Mouse (Mus musculus) midbrain, embryonic 12.5 days (tissue): ENCODE data around the gene Bpifa3. TPM values are rescaled to one million over a fixed set of nuclear protein-coding genes. Genes with fewer than 3 reads are reported as not detected.
"Not testable (repeated sequence)": the region's sequence is repeated elsewhere in the genome, so short reads cannot be mapped to it uniquely, and the experiment has no call there.

Experiments used
- ATAC-seq: fragments of 200-750 bp; cut with Nextera tagmentation; 2 replicates; pipeline ENCODE4 v1.8.0; 2017; ENCODE audit warnings: low read depth, moderate TSS enrichment, moderate library complexity; ENCODE audit not compliant: low FRiP score
- H3K27ac ChIP-seq: fragments of 300-500 bp; sonication (generic); replicated peaks from 2 replicates; pipeline ENCODE4 v1.5.1; 2016; ENCODE audit warnings: mild to moderate bottlenecking
- H3K27me3 ChIP-seq: fragments of 300-500 bp; sonication (generic); 2 replicates; pipeline ENCODE4 v1.6.1; 2016; ENCODE audit warnings: mild to moderate bottlenecking
- H3K36me3 ChIP-seq: fragments of 300-500 bp; sonication (generic); 2 replicates; pipeline ENCODE4 v1.6.1; 2016
- H3K4me1 ChIP-seq: fragments of 300-500 bp; sonication (generic); 2 replicates; pipeline ENCODE4 v1.6.1; 2016
- H3K4me2 ChIP-seq: fragments of 300-500 bp; sonication (generic); replicated peaks from 2 replicates; pipeline ENCODE4 v1.6.1; 2016; ENCODE audit warnings: mild to moderate bottlenecking, moderate library complexity
- H3K4me3 ChIP-seq: fragments of 300-500 bp; sonication (generic); 2 replicates; pipeline ENCODE4 v1.5.1; 2016; ENCODE audit warnings: mild to moderate bottlenecking
- H3K9ac ChIP-seq: fragments of 300-500 bp; sonication (generic); replicated peaks from 2 replicates; pipeline ENCODE4 v1.6.1; 2016; ENCODE audit warnings: mild to moderate bottlenecking, moderate library complexity
- H3K9me3 ChIP-seq: fragments of 300-500 bp; sonication (generic); 2 replicates; pipeline ENCODE4 v1.6.1; 2016; ENCODE audit warnings: mild to moderate bottlenecking
- WGBS: fragments of 180-500 bp; shearing (Covaris S2); methylation state at CpG from one replicate; pipeline ENCODE4 v1.1.7; 2016; 5-methylcytosine and 5-hydroxymethylcytosine counted together
- polyA plus RNA-seq: library from polyadenylated mRNA; unstranded; fragments of >200 nt; fragmentation: Nextera tagmentation; extraction: Ambion mirVana; gene quantifications from 2 replicates; pipeline ENCODE4 v1.2.1, GENCODE M21; 2016

Bpifa3 gene
- polyA plus RNA-seq, 1 experiment from 2014 or later, result not detected

DNA sequence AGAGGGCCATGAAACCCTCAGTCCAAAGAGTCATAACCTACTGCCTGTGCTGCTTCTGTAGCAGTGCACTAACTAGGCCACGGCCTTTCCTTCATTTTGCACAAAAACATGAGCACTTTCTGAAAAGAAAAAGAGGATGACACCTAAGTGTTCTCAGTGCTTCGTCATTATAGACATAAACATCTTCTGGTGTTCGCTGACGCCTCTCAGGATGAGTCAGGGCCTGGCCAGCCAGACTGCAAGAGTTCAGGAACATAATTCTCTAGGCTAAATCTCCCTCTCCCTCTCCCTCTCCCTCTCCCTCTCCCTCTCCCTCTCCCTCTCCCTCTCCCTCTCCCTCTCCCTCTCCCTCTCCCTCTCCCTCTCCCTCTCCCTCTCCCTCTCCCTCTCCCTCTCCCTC, 52.9 kb downstream of the Bpifa3 start:
- H3K27ac ChIP-seq, H3K9ac ChIP-seq: not testable (repeated sequence)

DNA sequence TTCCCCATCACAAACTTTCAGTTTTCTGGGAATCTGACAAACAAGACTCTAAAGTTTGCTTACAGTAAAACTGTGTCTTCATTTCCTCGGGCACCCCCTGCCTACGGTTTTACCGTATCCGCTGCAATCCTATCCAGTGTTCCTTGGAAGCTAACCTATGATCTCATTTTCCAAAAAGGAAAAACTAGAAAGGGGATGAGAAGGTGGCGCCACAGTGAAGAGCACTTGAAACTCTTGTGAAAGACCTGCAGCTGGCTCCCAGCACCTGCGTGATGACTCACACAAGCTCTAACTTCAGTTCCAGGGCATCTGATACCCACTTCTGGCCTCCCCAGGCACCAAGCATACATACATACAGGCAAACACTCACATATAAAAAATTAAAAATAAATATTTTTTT, 55.2 kb downstream of the Bpifa3 start:
- H3K9me3 ChIP-seq, result no peaks in the 10 kb centered on the region
- no peaks in the 10 kb centered on the region for H3K4me1 ChIP-seq
- H3K27me3 ChIP-seq, result no peaks in the 10 kb centered on the region
- no peaks in the 10 kb centered on the region for H3K36me3 ChIP-seq
- WGBS, result 85% methylated on average over 6 of the region's 6 CpGs
- no peak overlapping the region for H3K9ac ChIP-seq
- no peak overlapping the region for H3K27ac ChIP-seq
- H3K4me2 ChIP-seq, result no peak overlapping the region
- no peak overlapping the region for H3K4me3 ChIP-seq
- ATAC-seq, result no peak

More for the DNA sequence above, 52.9 kb downstream of the Bpifa3 start:
- not testable (repeated sequence) for H3K4me3 ChIP-seq, H3K9me3 ChIP-seq, ATAC-seq, H3K4me1 ChIP-seq, H3K27me3 ChIP-seq, H3K4me2 ChIP-seq, H3K36me3 ChIP-seq
- 85% methylated on average over 4 of the region's 4 CpGs for WGBS

DNA sequence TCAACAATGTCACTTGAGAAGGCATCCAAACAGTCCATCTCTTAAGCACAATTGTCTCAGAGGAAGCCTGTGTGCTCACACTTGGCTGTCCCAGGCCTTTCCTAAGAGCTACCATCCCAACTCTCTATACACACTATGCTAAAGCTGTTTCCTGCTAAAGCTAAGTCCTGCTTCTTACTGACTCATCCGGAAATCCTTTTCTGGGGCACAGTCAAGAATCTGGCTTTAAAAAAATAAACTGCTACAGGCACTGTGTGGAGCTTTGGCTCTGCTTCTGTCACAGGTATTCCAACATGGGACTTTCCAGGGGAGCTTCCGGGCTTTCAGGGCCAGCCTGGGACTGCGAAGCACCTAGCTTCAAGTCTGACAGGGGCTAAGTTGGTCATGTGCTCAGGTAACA, 55.6 kb downstream of the Bpifa3 start:
- WGBS, result 85% methylated on average over 3 of the region's 3 CpGs
- H3K4me3 ChIP-seq, result no peak overlapping the region

DNA sequence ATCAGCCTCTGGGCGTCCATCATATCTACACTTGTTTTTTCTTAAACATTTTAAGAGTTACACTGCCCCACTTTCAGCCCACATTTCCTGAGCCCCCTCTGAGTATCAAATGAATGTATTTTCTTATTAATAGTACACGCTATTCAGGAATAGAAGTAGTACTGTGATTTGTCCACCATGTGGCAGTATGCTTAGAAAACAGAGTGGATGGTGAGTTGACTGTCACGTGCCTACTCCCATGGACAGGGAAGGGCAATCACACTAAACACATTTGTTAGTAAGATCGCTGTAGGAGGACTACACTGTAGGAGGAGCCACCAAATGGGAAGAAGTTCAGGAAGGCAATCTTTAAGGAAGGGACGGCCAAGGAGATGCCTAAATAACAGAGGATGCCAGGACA, 57.3 kb downstream of the Bpifa3 start:
- Histone ChIP-seq H3K27ac (no peak overlapping the region), H3K9me3 (no peaks in the 10 kb centered on the region), H3K4me3 (no peak overlapping the region), H3K36me3 (no peaks in the 10 kb centered on the region), H3K4me2 (no peak overlapping the region), H3K9ac (no peak overlapping the region), H3K4me1 (no peaks in the 10 kb centered on the region), H3K27me3 (no peaks in the 10 kb centered on the region)
- no peak for ATAC-seq
- WGBS, result 39% methylated on average over 5 of the region's 5 CpGs

More for the DNA sequence above, 55.6 kb downstream of the Bpifa3 start:
- H3K9ac ChIP-seq, result no peak overlapping the region
- no peak overlapping the region for H3K4me2 ChIP-seq
- no peak overlapping the region for H3K27ac ChIP-seq
- H3K9me3 ChIP-seq, result no peaks in the 10 kb centered on the region
- no peaks in the 10 kb centered on the region for H3K36me3 ChIP-seq
- H3K4me1 ChIP-seq, result no peaks in the 10 kb centered on the region
- no peak for ATAC-seq
- H3K27me3 ChIP-seq, result no peaks in the 10 kb centered on the region

Other genes with a start within 250 kb of the Bpifa3 start
- not detected in 2 replicates for gene Bpifb6, start 229.9 kb upstream of the Bpifa3 start, polyA plus RNA-seq
- not detected in 2 replicates for gene Bpifb3, start 212.1 kb upstream of the Bpifa3 start, polyA plus RNA-seq
- gene Bpifb4, start 192.1 kb upstream of the Bpifa3 start, polyA plus RNA-seq, result not detected in 2 replicates
- gene Bpifa6, start 155.4 kb upstream of the Bpifa3 start, polyA plus RNA-seq, result not detected in 2 replicates
- not detected in 2 replicates for gene Bpifa2, start 122.1 kb upstream of the Bpifa3 start, polyA plus RNA-seq
- gene Bpifa1, start 12.5 kb downstream of the Bpifa3 start, polyA plus RNA-seq, result not detected in 2 replicates
- gene Bpifa5, start 32.3 kb downstream of the Bpifa3 start, polyA plus RNA-seq, result not detected in 2 replicates
- not detected in 2 replicates for gene Bpifb1, start 60.5 kb downstream of the Bpifa3 start, polyA plus RNA-seq
- 0.22 TPM in 1 of 2 replicates, not detected in the other for gene Bpifb5, start 93.4 kb downstream of the Bpifa3 start, polyA plus RNA-seq
- not detected in 2 replicates for gene Bpifb9a, start 127.5 kb downstream of the Bpifa3 start, polyA plus RNA-seq
- not detected in 2 replicates for gene Bpifb9b, start 176.9 kb downstream of the Bpifa3 start, polyA plus RNA-seq
- 14.3 and 15.4 TPM in 2 replicates for gene Cdk5rap1, start 242.7 kb downstream of the Bpifa3 start, polyA plus RNA-seq